Mouse (Mus musculus) embryonic facial prominence, embryonic 14.5 days (tissue): ENCODE measurements at regions not wholly inside any gene's neighbourhood (a gene's known extent, or its start where the extent isn't known, plus 50 kb on each side); places are given as distances from the start of the nearest gene placed in this dataset.

Source experiments
- ATAC-seq: fragments of 200-750 bp; cut with Nextera tagmentation; 2 replicates; pipeline ENCODE4 v1.8.0; 2017; ENCODE audit warnings: low read depth, moderate number of reproducible peaks, moderate TSS enrichment
- DNase-seq: peaks from one replicate; pipeline ENCODE4 v3.0.0-alpha.2; 2015; ENCODE audit warnings: low spot score
- H3K27ac ChIP-seq: fragments of 300-500 bp; sonication (generic); replicated peaks from 2 replicates; pipeline ENCODE4 v1.5.1; 2014; ENCODE audit warnings: low read depth, mild to moderate bottlenecking, low read length, moderate library complexity
- H3K27me3 ChIP-seq: fragments of 300-500 bp; sonication (generic); replicated peaks from 2 replicates; pipeline ENCODE4 v1.6.1; 2014; ENCODE audit warnings: low read length; ENCODE audit not compliant: control insufficient read depth, insufficient read depth
- H3K36me3 ChIP-seq: fragments of 300-500 bp; sonication (generic); 2 replicates; pipeline ENCODE4 v1.6.1; 2014; ENCODE audit warnings: low read length, mixed read lengths; ENCODE audit not compliant: control insufficient read depth, insufficient read depth
- H3K4me1 ChIP-seq: fragments of 300-500 bp; sonication (generic); 2 replicates; pipeline ENCODE4 v1.6.1; 2014; ENCODE audit warnings: antibody characterized with exemption, low read length; ENCODE audit not compliant: control insufficient read depth, insufficient read depth
- H3K4me2 ChIP-seq: fragments of 300-500 bp; sonication (generic); 2 replicates; pipeline ENCODE4 v1.6.1; 2014; ENCODE audit warnings: low read depth, mild to moderate bottlenecking, low read length, moderate library complexity, mixed read lengths
- H3K4me3 ChIP-seq: fragments of 300-500 bp; sonication (generic); 2 replicates; pipeline ENCODE4 v1.5.1; 2014; ENCODE audit warnings: low read depth, mild to moderate bottlenecking, low read length
- H3K9ac ChIP-seq: fragments of 300-500 bp; sonication (generic); 2 replicates; pipeline ENCODE4 v1.6.1; 2014; ENCODE audit warnings: low read depth, mild to moderate bottlenecking, low read length, moderate library complexity, mixed read lengths
- H3K9me3 ChIP-seq: fragments of 300-500 bp; sonication (generic); 2 replicates; pipeline ENCODE4 v1.6.1; 2016; ENCODE audit warnings: low read length; ENCODE audit not compliant: control insufficient read depth
- WGBS: fragments of 180-500 bp; shearing (Covaris S2); extraction: QIAGEN DNeasy Blood & Tissue Kit; methylation state at CpG from one replicate; pipeline ENCODE4 v1.1.7; 2014; 5-methylcytosine and 5-hydroxymethylcytosine counted together

DNA sequence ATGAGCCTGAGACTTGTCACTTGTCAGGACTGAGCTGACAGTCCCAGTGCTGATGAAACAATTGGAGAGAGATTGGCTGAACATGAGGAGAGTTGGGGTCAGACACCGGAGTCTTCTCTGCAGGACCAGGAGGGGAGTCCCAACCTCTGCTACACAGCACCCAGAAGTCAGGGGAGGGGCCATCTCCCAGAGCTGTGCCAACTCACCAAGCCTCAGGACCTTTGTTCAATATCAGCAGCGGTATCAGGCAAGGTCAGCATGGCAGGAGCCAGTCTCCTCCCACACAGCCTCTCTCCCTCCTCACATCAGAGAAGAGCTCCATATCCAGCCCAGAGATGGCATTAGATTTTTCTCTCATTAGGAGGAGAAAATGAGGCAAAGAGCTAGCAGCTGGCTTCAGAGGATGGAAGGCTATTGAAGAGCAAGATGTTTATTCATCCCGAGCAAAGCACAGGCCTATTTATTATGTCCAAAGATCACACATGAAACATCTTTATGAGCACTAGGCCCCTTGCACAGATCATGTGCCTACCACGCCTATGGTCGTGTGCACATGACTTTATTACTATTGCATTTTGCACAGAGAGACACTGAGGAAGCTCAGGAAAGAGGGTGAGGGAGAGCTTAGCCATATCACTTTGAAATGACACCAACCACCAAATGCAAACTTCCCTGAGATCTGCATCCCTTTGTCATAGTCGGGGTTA lies 532.9 kb downstream of the Tshz3 start:
- Histone ChIP-seq H3K9me3 (no peaks in the 10 kb centered on the region), H3K4me1 (peaks cover 8% of the 10 kb centered on the region; the same call in 1 of the 2 replicates), H3K9ac (no peak overlapping the region), H3K27me3 (no peaks in the 10 kb centered on the region), H3K4me3 (no peak overlapping the region), H3K36me3 (no peaks in the 10 kb centered on the region), H3K4me2 (no peak overlapping the region), H3K27ac (no peak overlapping the region)
- ATAC-seq (no peak), DNase-seq (no peak)
- WGBS = 83% methylated on average over 6 of the region's 6 CpGs

DNA sequence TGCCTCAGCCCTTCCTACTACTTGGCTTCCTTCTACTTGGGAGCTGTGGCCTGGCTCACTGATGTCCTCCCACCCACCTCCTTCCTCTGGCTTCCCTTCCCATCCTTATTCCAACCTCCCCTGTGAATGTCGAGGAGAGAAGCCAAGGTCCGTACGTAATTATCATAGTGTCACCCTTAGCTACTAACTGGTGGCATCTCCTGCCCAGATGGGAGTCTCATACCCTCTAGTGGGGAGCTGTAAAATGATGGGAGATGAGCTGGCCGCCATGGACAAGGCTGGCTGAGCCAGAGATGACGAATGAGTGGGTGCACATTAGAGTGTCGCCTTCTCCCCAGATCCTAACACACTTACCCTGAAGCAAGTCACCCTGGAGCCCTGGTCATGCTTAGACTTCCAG lies 532.6 kb downstream of the Zfp536 start:
- Histone ChIP-seq H3K9me3 (no peaks in the 10 kb centered on the region), H3K4me3 (no peak overlapping the region), H3K27me3 (no peaks in the 10 kb centered on the region), H3K4me1 (0 out of 2 replicates have a peak, but pooled peaks cover 3% of the 10 kb centered on the region), H3K4me2 (no peak overlapping the region), H3K36me3 (no peaks in the 10 kb centered on the region), H3K27ac (no peak overlapping the region), H3K9ac (no peak overlapping the region)
- DNase-seq = no peak
- 87% methylated on average over 6 of the region's 6 CpGs for WGBS
- no peak for ATAC-seq

DNA sequence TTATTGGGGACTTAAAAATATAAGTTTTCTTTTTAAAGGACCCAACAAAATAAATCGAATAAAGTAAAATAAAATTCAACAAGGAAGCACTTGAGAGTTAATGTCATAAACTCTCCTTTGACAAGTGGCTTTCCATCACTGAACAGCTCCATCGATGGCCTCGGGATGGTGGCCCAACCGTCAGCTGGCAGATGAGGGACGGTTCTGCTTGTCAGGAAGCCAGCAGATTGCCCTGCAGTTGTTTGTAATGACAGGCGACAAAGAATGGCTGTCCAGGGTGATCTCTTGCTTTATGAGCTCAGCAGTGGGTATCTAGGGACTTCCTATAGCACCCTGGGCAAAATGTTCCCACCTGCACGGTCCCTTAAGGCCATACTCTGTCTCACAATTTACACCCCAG lies 531.7 kb downstream of the Zfp536 start:
- ATAC-seq (no peak), DNase-seq (no peak)
- no peak overlapping the region for H3K27ac ChIP-seq
- no peak overlapping the region for H3K4me3 ChIP-seq
- H3K9me3 ChIP-seq = no peaks in the 10 kb centered on the region
- H3K9ac ChIP-seq = no peak overlapping the region
- no peaks in the 10 kb centered on the region for H3K27me3 ChIP-seq
- WGBS = 60% methylated on average over 7 of the region's 7 CpGs
- 0 out of 2 replicates have a peak, but pooled peaks cover 3% of the 10 kb centered on the region for H3K4me1 ChIP-seq
- H3K36me3 ChIP-seq = no peaks in the 10 kb centered on the region
- no peak overlapping the region for H3K4me2 ChIP-seq

DNA sequence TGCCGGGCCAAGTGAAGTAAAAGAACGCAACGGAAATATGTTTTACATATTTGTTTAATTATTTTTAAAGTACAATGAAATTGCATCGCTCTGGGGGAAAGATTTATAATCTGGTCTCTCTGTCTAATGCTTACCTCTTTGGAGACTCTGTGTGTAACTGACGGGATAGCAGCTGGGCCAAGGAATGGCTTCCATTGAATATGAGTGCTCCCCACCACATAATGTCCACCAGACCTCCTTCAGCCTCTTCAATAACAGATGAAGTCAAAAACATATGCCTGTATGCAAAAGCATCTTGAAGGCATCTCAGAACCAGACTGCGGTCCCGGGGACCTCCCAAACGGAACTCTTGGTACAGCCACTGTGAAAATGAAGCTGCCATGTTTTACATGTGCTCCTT lies 531.0 kb downstream of the Zfp536 start:
- 56% methylated on average over 8 of the region's 8 CpGs for WGBS
- Histone ChIP-seq H3K4me1 (0 out of 2 replicates have a peak, but pooled peaks cover 3% of the 10 kb centered on the region), H3K4me3 (no peak overlapping the region), H3K9me3 (no peaks in the 10 kb centered on the region), H3K27ac (no peak overlapping the region), H3K4me2 (no peak overlapping the region), H3K36me3 (no peaks in the 10 kb centered on the region), H3K27me3 (no peaks in the 10 kb centered on the region), H3K9ac (no peak overlapping the region)
- no peak for ATAC-seq
- peak; percentile 68 for DNase-seq

DNA sequence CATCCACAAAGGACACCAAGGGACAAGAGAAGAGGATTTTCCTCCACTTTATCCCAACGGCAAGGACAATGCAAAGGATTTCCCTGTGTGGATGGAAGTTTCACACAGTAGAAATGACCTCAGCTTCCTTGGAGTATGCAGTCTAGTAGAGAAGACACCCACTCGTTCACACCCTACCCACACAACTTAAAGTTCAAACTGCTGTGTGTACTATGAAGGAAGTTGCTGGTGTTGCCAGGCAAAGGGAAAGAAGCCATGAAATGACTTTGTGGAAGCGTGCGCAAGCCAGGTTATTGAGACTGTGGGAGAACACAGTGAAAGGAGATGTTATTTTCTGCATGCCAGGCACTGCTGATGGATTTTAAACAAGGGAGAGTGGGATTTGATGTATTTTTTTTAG lies 527.3 kb downstream of the Zfp536 start:
- DNase-seq = no peak
- no peak for ATAC-seq
- H3K4me1 ChIP-seq = 0 out of 2 replicates have a peak, but pooled peaks cover 3% of the 10 kb centered on the region
- H3K4me2 ChIP-seq = no peak overlapping the region
- no peak overlapping the region for H3K4me3 ChIP-seq
- no peak overlapping the region for H3K27ac ChIP-seq
- H3K9me3 ChIP-seq = no peaks in the 10 kb centered on the region
- no peak overlapping the region for H3K9ac ChIP-seq
- H3K36me3 ChIP-seq = no peaks in the 10 kb centered on the region
- H3K27me3 ChIP-seq = no peaks in the 10 kb centered on the region
- WGBS = 91% methylated on average over 4 of the region's 4 CpGs

DNA sequence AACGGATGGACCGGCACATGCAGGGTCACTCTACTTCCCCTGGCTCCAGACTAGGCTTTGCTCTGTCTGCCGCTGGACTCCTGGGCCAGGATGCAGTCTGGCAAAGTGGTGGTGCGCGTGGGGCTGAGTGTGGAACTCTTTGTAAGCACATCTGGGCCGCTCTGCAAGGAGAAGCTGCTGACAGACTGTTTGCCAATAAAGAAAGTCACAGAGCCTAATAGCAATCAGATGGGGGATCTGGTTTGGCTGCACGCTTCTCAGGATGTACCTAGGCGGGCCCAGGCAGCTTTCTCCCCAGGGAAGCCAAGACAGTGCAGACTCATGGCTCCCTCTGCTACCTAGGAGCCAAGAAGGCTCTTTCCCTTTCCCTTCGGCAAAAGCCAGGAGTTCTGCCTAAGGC lies 519.0 kb downstream of the Zfp536 start:
- DNase-seq (peak; percentile 88), ATAC-seq (peak; percentile 69; the same call in 1 of the 2 replicates)
- Histone ChIP-seq H3K36me3 (no peaks in the 10 kb centered on the region), H3K9ac (no peak overlapping the region), H3K9me3 (peaks cover 9% of the 10 kb centered on the region), H3K4me3 (no peak overlapping the region), H3K27me3 (no peaks in the 10 kb centered on the region), H3K27ac (peak overlapping the region; percentile 57), H3K4me1 (peaks cover 24% of the 10 kb centered on the region), H3K4me2 (no peak overlapping the region)
- 31% methylated on average over 9 of the region's 9 CpGs for WGBS

DNA sequence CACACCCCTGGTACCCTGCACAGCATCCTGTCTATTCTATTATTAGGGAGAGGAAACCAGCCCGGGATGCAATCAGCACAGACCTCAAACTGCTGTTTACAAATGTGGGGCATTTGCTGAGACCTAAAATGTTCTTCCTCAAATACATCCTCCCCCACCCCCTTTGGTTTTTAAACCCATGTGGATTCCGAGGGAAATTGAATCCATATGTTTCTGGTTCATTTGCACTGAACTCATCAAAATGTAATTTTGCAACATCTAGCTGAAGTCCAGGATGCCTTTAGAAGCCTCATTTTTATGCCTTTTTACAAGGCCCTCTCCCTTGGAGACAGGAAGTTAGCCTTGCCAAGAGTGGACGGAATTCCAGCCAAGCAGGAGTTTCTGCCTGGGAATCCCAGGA lies 517.6 kb downstream of the Zfp536 start:
- Histone ChIP-seq H3K9me3 (peaks cover 9% of the 10 kb centered on the region), H3K4me2 (no peak overlapping the region), H3K4me1 (peaks cover 24% of the 10 kb centered on the region), H3K27ac (peak overlapping the region; percentile 47), H3K4me3 (no peak overlapping the region), H3K36me3 (no peaks in the 10 kb centered on the region), H3K27me3 (no peaks in the 10 kb centered on the region), H3K9ac (no peak overlapping the region)
- DNase-seq (peak; percentile 92), ATAC-seq (peak; percentile 54)
- 14% methylated on average over 3 of the region's 3 CpGs for WGBS

DNA sequence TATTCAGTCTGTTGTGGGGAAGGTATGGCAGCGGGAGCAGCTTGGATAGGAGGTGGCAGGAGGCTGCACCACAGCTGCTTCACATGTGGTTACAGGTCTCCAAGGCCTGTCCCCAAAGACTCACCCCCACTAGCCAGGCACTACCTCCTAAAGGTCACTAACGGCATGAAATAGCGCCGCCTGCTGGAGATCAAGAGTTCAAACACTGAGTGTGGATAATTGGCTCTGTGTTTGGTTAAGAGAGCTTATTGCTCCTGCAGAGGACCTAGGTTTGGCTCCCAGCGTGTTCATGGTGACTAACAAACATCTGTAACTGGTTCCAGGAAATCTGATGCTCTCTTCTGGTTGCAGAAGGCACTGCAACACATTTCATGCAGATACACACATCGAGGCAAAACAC lies 514.1 kb downstream of the Zfp536 start:
- DNase-seq (peak; percentile 22), ATAC-seq (no peak)
- Histone ChIP-seq H3K4me2 (no peak overlapping the region), H3K27ac (no peak overlapping the region), H3K9me3 (no peaks in the 10 kb centered on the region), H3K4me3 (no peak overlapping the region), H3K27me3 (no peaks in the 10 kb centered on the region), H3K4me1 (peaks cover 19% of the 10 kb centered on the region), H3K36me3 (no peaks in the 10 kb centered on the region), H3K9ac (no peak overlapping the region)
- WGBS = 37% methylated on average over 6 of the region's 6 CpGs

DNA sequence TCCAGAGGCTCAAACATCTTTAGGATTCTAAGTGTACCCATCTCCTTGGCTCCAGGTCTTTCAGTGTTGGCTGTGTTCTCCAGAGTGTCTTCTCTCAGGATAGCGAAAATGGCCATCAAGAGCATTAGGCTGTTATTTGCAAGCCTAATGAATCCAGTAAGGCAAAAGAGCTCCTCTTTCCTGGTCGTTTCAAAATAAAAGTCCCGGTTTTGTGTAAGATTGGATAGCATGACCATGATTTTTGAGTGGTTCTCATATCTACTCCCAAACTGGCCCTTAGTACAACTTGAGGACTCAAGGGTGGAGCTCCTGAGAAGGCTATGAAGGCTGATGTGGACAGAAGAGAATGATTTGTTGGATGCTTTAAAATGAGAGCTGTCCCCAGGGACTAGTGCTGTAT lies 510.6 kb downstream of the Zfp536 start:
- H3K36me3 ChIP-seq = no peaks in the 10 kb centered on the region
- H3K9me3 ChIP-seq = no peaks in the 10 kb centered on the region; the same call in 1 of the 2 replicates
- no peaks in the 10 kb centered on the region for H3K4me1 ChIP-seq
- WGBS = 40% methylated on average over 3 of the region's 3 CpGs
- ATAC-seq (no peak), DNase-seq (peak; percentile 48)
- H3K4me3 ChIP-seq = no peak overlapping the region
- H3K27ac ChIP-seq = no peak overlapping the region
- H3K27me3 ChIP-seq = no peaks in the 10 kb centered on the region
- no peak overlapping the region for H3K9ac ChIP-seq
- H3K4me2 ChIP-seq = no peak overlapping the region
